Mouse (Mus musculus): ENCODE results near the gene Iqcf5.

Gene Iqcf5

GRCm38 (mm10) chr9:106514273-106514672 lies at the start of gene Iqcf5:
Gene Iqcf5, plus strand, starts transcription at chr9:106514573.
- DNase-seq (ENCODE audit: low read depth), result no peak

GRCm38 (mm10) chr9:106464751-106465541 lies 49.4 kb upstream of the Iqcf5 start:
- DNase-seq (ENCODE audit: low read depth), result no peak

GRCm38 (mm10) chr9:106465571-106466200 lies 48.7 kb upstream of the Iqcf5 start, which contains the start of gene Gpr62:
Gene Gpr62, minus strand, starts transcription at chr9:106465938.
- no peak for DNase-seq (ENCODE audit: low read depth)

GRCm38 (mm10) chr9:106466721-106467120 lies 47.7 kb upstream of the Iqcf5 start:
- DNase-seq (ENCODE audit: low read depth), result no peak

GRCm38 (mm10) chr9:106467746-106468145 lies 46.6 kb upstream of the Iqcf5 start:
- no peak for DNase-seq (ENCODE audit: low read depth)

GRCm38 (mm10) chr9:106469317-106469716 lies 45.1 kb upstream of the Iqcf5 start:
- DNase-seq (ENCODE audit: low read depth), result no peak

GRCm38 (mm10) chr9:106469776-106470175 lies 44.6 kb upstream of the Iqcf5 start:
- DNase-seq (ENCODE audit: low read depth), result no peak

GRCm38 (mm10) chr9:106470991-106471750 lies 43.2 kb upstream of the Iqcf5 start:
- DNase-seq (ENCODE audit: low read depth), result no peak

GRCm38 (mm10) chr9:106471892-106472291 lies 42.5 kb upstream of the Iqcf5 start:
- DNase-seq (ENCODE audit: low read depth), result no peak

- no peak for DNase-seq (ENCODE audit: low read depth)
These were observed 42.1 kb upstream of the Iqcf5 start for GRCm38 (mm10) chr9:106472321-106472720.

- DNase-seq (ENCODE audit: low read depth), result no peak
These were observed 41.2 kb upstream of the Iqcf5 start for GRCm38 (mm10) chr9:106473081-106473752.

GRCm38 (mm10) chr9:106473753-106474105 lies 40.6 kb upstream of the Iqcf5 start:
- DNase-seq (ENCODE audit: low read depth), result no peak

- peak; percentile 60 for DNase-seq (ENCODE audit: low read depth)
These were observed 39.9 kb upstream of the Iqcf5 start for GRCm38 (mm10) chr9:106474456-106474855.

GRCm38 (mm10) chr9:106475046-106475445 lies 39.3 kb upstream of the Iqcf5 start:
- DNase-seq (ENCODE audit: low read depth), result no peak

GRCm38 (mm10) chr9:106475663-106476001 lies 38.7 kb upstream of the Iqcf5 start, which contains the start of gene Rrp9:
Gene Rrp9, plus strand, starts transcription at chr9:106475963.
- no peak for DNase-seq (ENCODE audit: low read depth)

GRCm38 (mm10) chr9:106476002-106476923 lies 38.1 kb upstream of the Iqcf5 start:
- peak; percentile 91 for DNase-seq (ENCODE audit: low read depth)

- peak; percentile 99 for DNase-seq (ENCODE audit: low read depth)
These were observed 37.4 kb upstream of the Iqcf5 start, which contains the start of gene Parp3 for GRCm38 (mm10) chr9:106476924-106477484. Gene Parp3, minus strand, starts transcription at chr9:106476949.

- DNase-seq (ENCODE audit: low read depth), result no peak
These were observed 36.7 kb upstream of the Iqcf5 start for GRCm38 (mm10) chr9:106477649-106478048.

- no peak for DNase-seq (ENCODE audit: low read depth)
These were observed 36.3 kb upstream of the Iqcf5 start for GRCm38 (mm10) chr9:106478101-106478500.

- DNase-seq (ENCODE audit: low read depth), result no peak
These were observed 33.8 kb upstream of the Iqcf5 start for GRCm38 (mm10) chr9:106480541-106480940.

GRCm38 (mm10) chr9:106481075-106481474 lies 33.3 kb upstream of the Iqcf5 start:
- no peak for DNase-seq (ENCODE audit: low read depth)
